Mouse (Mus musculus) heart, embryonic 14.5 days (tissue): Measurements from ENCODE around the gene Ssna1. TPM values are rescaled to one million over a fixed set of nuclear protein-coding genes. Genes with fewer than 3 reads are reported as not detected.

Experiments used
- polyA plus RNA-seq: library from polyadenylated mRNA; unstranded; fragments of >200 nt; fragmentation: Nextera tagmentation; extraction: Ambion mirVana; gene quantifications from 2 replicates; pipeline ENCODE4 v1.2.1, GENCODE M21; 2014

Ssna1 gene
- polyA plus RNA-seq, 1 experiment from 2014 or later, result 163 TPM

Other genes with a start within 250 kb of the Ssna1 start
- 43.2 and 48.1 TPM in 2 replicates for gene Nsmf, start 218.1 kb downstream of the Ssna1 start, polyA plus RNA-seq
- gene Entpd8, start 192.1 kb downstream of the Ssna1 start, polyA plus RNA-seq, result not detected in 2 replicates
- gene Noxa1, start 177.3 kb downstream of the Ssna1 start, polyA plus RNA-seq, result not detected in 2 replicates
- 11.9 and 13.9 TPM in 2 replicates for gene Nrarp, start 91.7 kb downstream of the Ssna1 start, polyA plus RNA-seq
- 6.5 and 8.0 TPM in 2 replicates for gene Tor4a, start 75.6 kb downstream of the Ssna1 start, polyA plus RNA-seq
- gene Nelfb, start 60.9 kb downstream of the Ssna1 start, polyA plus RNA-seq, result 58.4 and 65.9 TPM in 2 replicates
- gene Stpg3, start 57.8 kb downstream of the Ssna1 start, polyA plus RNA-seq, result not detected in 2 replicates
- 0.93 TPM in 1 of 2 replicates, not detected in the other for gene Fam166a, start 53.7 kb downstream of the Ssna1 start, polyA plus RNA-seq
- 342 and 395 TPM in 2 replicates for gene Tubb4b, start 47.7 kb downstream of the Ssna1 start, polyA plus RNA-seq
- gene Slc34a3, start 38.1 kb downstream of the Ssna1 start, polyA plus RNA-seq, result not detected in 2 replicates
- not detected in 2 replicates for gene Rnf224, start 35.7 kb downstream of the Ssna1 start, polyA plus RNA-seq
- 5.3 and 8.0 TPM in 2 replicates for gene Rnf208, start 30.2 kb downstream of the Ssna1 start, polyA plus RNA-seq
- not detected in 2 replicates for gene Cysrt1, start 30.0 kb downstream of the Ssna1 start, polyA plus RNA-seq
- gene AL732309.1, start 25.6 kb downstream of the Ssna1 start, polyA plus RNA-seq, result 1.8 and 2.4 TPM in 2 replicates
- 12.3 and 16.3 TPM in 2 replicates for gene Tmem203, start 17.0 kb downstream of the Ssna1 start, polyA plus RNA-seq
- gene Tprn, start 9.8 kb downstream of the Ssna1 start, polyA plus RNA-seq, result 2.3 and 3.1 TPM in 2 replicates
- 70.2 and 71.3 TPM in 2 replicates for gene Anapc2, start within 50 bp of the Ssna1 start, polyA plus RNA-seq
- not detected in 2 replicates for gene Tmem210, start 15.7 kb upstream of the Ssna1 start, polyA plus RNA-seq
- not detected in 2 replicates for gene Lrrc26, start 17.5 kb upstream of the Ssna1 start, polyA plus RNA-seq
- gene Grin1, start 46.7 kb upstream of the Ssna1 start, polyA plus RNA-seq, result 0.05 TPM in 1 of 2 replicates, not detected in the other
- gene Man1b1, start 59.9 kb upstream of the Ssna1 start, polyA plus RNA-seq, result 42.8 and 48.1 TPM in 2 replicates
- 11.5 and 12.4 TPM in 2 replicates for gene Dpp7, start 83.9 kb upstream of the Ssna1 start, polyA plus RNA-seq
- gene Uap1l1, start 93.2 kb upstream of the Ssna1 start, polyA plus RNA-seq, result 17.6 and 18.3 TPM in 2 replicates
- gene Sapcd2, start 99.9 kb upstream of the Ssna1 start, polyA plus RNA-seq, result 14.4 and 17.7 TPM in 2 replicates
- gene Entpd2, start 123.4 kb upstream of the Ssna1 start, polyA plus RNA-seq, result 0.81 and 0.85 TPM in 2 replicates
- 29.3 and 29.5 TPM in 2 replicates for gene Npdc1, start 126.9 kb upstream of the Ssna1 start, polyA plus RNA-seq
- gene Fut7, start 150.8 kb upstream of the Ssna1 start, polyA plus RNA-seq, result 0.14 TPM in 1 of 2 replicates, not detected in the other
- 3.8 and 4.3 TPM in 2 replicates for gene Abca2, start 156.3 kb upstream of the Ssna1 start, polyA plus RNA-seq
- gene Clic3, start 184.4 kb upstream of the Ssna1 start, polyA plus RNA-seq, result 3.8 and 4.6 TPM in 2 replicates
- 31.0 and 32.6 TPM in 2 replicates for gene Paxx, start 188.7 kb upstream of the Ssna1 start, polyA plus RNA-seq
- 98.5 and 112 TPM in 2 replicates for gene Ptgds, start 197.6 kb upstream of the Ssna1 start, polyA plus RNA-seq
- gene Lcn12, start 221.5 kb upstream of the Ssna1 start, polyA plus RNA-seq, result not detected in 2 replicates
- 82.8 and 85.2 TPM in 2 replicates for gene Fbxw5, start 228.3 kb upstream of the Ssna1 start, polyA plus RNA-seq
- gene C8g, start 229.3 kb upstream of the Ssna1 start, polyA plus RNA-seq, result 2.9 and 4.9 TPM in 2 replicates